Mouse (Mus musculus): ENCODE measurements around the gene Taldo1.
"Not testable (repeated sequence)": the region's sequence is repeated elsewhere in the genome, so short reads cannot be mapped to it uniquely, and the experiment has no call there.

Taldo1 gene

DNA sequence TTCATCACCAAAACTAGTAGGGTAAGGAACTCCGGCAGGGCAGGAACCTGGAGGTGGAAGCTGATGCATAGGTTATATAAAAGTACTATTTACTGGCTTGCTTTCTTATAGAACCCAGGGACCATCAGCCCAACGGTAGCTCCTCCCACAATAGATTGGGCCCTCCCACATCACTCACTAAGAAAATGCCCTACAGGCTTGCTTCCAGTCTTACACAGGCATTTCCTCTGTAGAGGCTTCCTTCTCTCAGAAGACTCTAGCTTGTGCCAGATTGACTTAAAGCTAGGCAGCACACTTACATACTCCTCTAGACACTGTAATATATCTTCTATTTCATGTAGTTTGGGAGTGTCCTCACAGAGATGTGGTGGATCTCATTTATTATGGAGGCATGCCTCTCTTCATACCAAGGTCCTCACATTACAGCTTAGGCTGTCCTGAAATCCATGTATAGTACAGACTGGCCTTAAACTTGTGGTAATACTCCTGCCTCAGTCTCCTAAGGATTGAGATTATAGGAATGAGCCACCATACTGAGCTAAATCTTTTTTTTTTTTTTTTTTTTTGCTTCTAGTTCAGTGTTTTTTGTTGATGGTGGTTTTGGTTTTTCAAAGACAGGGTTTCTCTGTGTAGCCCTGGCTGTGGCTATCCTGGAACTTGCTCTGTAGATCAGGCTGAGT lies 4.1 kb upstream of the Taldo1 start:
- no peak for DNase-seq (ENCODE audit: low spot score in 2 of 2)

DNA sequence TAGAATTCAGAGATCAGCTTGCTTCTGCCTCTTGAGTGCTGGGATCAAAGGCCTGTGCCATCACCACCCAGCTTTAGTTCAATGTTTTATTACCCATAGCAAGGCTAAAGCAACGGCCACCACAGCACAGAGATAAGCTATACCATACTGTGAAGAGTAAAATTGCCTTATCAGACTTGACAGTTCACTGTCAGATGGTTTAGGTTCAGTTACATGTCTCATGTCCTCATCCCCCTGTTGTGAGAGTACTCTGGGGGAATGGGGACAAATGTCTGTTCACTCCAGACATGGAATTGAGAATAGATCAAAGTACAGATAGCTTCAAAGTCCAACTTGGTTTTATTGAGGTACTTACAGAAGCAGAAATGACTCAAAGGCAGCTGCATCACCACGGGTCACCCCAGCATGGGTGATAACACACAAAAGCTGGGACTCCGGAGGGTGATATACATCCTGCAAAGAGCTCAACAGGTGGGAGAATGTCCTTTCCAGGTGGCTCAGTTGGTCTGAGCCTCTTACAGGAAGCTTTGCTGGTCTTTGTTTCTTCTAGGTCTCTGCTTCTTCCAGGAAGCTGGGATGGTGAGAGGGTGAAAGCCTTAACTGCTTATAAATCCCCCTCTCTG lies 3.4 kb upstream of the Taldo1 start:
- no peak for DNase-seq (ENCODE audit: low spot score in 2 of 2)

- no peak for DNase-seq (ENCODE audit: low spot score in 2 of 2)
These were observed 1.4 kb upstream of the Taldo1 start for GRCm38 (mm10) chr7:141390326-141391259.

DNA sequence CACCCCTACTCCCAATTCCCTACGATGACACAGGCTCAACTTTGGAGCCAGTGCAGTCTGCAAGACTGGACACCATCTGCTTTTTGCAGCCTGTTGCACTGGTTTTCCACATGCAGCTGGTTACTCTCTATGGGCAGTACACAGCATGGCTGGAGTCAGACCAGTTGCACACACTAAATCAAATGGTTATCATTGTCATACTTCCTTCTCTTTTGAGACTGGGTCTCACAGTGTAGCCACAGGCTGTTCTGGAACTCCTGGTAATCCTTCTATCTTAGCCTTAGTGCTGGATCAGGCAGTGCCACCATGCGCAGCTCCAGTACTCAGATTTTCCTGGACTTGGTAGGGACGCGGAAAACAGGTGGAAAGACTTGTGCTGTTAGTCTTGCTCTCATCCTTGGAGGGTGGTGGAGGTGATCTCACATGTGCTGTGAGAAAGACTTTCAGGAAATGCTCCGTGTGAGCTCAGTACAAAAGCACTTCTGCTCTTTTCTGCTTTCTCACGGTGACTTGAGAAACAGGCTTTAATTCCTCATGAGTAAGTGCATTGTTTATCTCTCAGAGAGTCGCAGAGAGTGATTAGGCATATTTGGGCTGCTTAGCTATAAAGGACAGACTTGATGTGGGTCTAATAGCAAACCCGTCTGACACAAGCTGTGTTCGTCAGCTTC lies 688 bp downstream of the Taldo1 start:
- DNase-seq (ENCODE audit: low spot score in 2 of 2): no peak

GRCm38 (mm10) chr7:141394158-141394557 lies 2.2 kb downstream of the Taldo1 start:
- no peak for DNase-seq (ENCODE audit: low spot score in 2 of 2)

- DNase-seq (ENCODE audit: low spot score in 2 of 2): peak; percentile 59 to 74
These were observed 2.8 kb downstream of the Taldo1 start for GRCm38 (mm10) chr7:141394771-141395170.

DNA sequence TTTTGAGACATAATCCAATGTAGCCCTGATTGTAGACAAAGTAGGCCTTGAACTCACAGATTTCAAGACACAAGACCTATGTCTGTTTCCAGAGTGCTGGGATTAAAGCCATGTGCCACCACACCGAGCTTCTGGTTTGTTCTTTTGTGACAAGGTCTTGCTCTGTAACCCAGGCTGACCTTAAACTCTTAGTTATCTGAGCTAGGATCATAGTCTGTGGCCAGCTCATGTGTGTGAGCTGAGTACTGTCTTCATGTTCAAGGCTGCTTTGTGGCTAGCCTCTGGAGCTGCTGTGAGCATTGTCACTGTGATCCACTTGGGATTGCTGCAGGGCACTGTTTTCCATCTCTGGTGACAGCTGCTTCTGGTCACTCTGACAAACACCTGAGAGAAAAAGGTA lies 3.3 kb downstream of the Taldo1 start:
- DNase-seq (ENCODE audit: low spot score in 2 of 2): no peak

- DNase-seq (ENCODE audit: low spot score in 2 of 2): peak in 1 of 2 experiments; percentile 64
These were observed 11.3 kb downstream of the Taldo1 start for GRCm38 (mm10) chr7:141403305-141403704.

DNA sequence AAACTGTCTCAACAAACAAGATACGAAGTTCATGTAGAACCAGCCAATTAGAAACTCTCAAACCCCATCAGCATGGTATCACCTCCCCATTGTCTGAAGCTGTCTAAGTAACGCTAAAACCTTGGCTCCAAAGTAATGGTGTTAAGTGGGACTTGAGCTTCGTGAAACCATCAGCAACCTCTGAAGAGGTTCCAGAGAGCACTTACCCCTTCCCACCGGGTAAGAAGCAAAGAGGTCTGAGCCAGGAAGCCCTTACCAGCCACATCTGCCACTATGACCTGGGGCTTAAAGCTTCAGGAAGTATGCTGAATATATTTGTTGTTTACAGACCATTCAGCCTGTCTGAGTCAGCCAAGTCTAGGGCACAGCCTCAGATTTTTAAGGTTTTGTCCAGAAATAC lies 13.5 kb downstream of the Taldo1 start:
- no peak for DNase-seq (ENCODE audit: low spot score in 2 of 2)

GRCm38 (mm10) chr7:141407670-141408069 lies 15.7 kb downstream of the Taldo1 start:
- not testable (repeated sequence) for DNase-seq (ENCODE audit: low spot score in 2 of 2)

DNA sequence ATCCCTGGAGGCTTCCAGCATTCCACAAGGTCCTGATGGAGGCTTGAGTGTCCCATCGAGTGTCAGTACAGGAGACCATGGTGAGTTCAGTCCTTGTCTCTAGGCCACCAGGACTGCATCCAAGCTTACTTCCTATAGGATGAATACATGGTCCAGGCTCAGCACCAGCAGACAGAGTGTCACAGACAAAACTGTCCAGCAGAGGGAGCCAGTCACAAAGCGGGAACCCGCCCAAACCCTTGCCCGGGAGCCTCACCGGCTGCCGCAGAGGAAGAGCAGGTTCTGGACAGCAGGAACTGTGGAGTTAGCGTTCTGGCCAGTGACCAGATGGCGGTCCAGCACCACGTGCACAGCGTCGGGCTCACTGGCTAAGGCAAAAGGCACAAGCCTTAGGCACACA lies 16.8 kb downstream of the Taldo1 start:
- DNase-seq (ENCODE audit: low spot score in 2 of 2): peak; percentile 83 to 91

DNA sequence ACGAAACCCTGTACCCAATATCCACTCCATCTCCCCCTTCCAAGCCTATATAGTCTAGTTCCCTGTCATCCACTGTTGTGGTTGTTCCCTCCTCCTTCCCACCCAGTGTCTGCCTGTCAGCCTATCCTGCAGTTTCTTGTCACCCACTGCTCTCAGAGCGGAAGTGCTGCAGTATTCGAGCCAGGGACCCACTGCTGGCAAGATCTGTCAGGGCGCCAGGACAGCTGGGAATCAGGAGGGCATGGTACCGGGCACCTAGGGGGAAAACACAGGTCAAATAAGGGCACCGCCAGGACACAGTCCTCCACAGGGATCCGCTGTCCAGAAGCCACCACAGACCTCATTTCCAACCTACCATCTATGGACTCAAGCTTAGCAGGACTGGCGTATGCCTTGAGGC lies 18.6 kb downstream of the Taldo1 start:
- DNase-seq (ENCODE audit: low spot score in 2 of 2): no peak

- no peak for DNase-seq (ENCODE audit: low spot score in 2 of 2)
These were observed 19.7 kb downstream of the Taldo1 start for GRCm38 (mm10) chr7:141411667-141412066.

- no peak for DNase-seq (ENCODE audit: low spot score in 2 of 2)
These were observed 21.3 kb downstream of the Taldo1 start for GRCm38 (mm10) chr7:141413331-141413730.

GRCm38 (mm10) chr7:141413809-141414584 lies 22.0 kb downstream of the Taldo1 start, which contains the start of gene Gatd1:
Gene Gatd1, minus strand, starts transcription at chr7:141414136.
- peak; percentile 99 to 100 for DNase-seq (ENCODE audit: low spot score in 2 of 2)

DNA sequence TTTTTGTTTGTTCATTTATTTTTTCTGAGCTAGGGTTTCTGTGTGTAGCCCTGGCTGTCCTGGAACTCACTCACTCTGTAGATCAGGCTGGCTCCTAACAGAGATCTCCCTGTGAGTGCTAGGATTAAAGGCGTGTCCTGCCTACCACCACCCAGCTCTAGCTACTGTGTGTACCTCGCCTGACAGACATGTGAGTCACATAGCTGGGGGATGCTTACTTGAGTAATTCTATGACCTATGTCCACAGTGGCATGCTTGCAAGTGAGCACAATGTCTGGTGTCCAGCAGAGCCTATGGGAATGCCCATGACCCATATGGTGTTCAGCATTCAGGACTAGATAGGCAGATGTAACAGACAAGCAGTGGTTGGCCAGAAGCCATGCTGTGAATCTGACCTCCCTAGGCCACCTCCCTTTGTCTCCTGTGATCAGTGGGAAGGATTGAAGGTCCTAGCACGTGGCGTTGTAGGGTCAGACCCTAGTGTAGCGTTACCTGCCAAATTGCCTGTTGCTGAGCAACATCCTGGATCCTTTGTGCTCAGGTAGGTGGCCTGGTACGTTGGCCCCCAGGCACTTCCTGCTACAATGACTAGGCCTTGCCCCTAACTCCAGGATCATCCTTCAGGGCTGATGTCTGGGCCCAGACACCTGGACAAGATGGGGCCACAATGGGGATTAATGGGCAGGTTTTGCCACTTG lies 24.3 kb downstream of the Taldo1 start:
- no peak for DNase-seq (ENCODE audit: low spot score in 2 of 2)

DNA sequence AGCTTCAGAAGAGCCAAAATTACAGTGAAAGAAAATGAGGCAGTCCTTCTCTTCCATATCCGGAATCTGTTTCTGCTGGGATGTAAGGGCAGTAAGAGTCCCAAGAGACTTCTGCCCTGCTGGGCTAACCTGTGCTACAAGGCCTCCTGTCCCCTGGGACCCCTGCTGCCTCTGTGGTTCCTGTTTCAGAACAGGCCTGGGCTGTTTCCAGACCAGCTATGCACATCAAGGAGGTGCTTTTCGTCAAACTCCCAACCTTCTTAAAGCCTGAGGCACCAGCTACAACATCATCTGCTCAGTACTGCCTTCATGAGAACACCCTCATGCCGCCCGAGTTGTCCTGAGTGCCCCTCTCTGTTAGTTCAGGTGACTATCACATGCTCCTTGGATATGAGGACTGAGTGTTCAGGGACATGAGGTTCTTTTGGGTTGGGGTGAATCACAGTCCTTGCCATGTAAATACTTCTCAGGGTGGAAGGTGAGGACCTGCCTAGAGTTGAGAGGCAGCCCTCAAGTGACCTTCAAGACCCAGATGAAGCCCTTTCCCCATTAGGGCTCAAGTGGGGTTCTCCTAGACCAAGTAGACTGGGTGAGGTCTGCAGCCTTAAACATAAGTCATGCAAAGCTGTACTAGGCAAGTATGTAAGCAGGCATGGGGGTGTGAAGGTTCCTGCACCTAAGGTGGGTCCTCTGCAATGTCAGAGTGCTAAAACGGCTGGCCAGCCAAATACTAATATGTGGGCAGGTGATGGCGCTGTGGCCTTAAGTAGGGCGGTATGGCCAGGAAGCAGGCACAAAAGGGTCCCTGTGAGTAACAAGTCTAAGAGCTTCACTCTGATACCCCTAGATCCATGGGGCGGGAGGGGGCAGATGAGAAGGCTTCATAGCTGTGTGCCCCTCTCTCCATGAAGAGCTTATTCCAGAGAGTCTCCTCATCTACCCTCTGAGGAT lies 26.0 kb downstream of the Taldo1 start:
- no peak for DNase-seq (ENCODE audit: low spot score in 2 of 2)

- DNase-seq (ENCODE audit: low spot score in 2 of 2): peak in 1 of 2 experiments; percentile 74
These were observed 27.0 kb downstream of the Taldo1 start for GRCm38 (mm10) chr7:141418970-141419369.

DNA sequence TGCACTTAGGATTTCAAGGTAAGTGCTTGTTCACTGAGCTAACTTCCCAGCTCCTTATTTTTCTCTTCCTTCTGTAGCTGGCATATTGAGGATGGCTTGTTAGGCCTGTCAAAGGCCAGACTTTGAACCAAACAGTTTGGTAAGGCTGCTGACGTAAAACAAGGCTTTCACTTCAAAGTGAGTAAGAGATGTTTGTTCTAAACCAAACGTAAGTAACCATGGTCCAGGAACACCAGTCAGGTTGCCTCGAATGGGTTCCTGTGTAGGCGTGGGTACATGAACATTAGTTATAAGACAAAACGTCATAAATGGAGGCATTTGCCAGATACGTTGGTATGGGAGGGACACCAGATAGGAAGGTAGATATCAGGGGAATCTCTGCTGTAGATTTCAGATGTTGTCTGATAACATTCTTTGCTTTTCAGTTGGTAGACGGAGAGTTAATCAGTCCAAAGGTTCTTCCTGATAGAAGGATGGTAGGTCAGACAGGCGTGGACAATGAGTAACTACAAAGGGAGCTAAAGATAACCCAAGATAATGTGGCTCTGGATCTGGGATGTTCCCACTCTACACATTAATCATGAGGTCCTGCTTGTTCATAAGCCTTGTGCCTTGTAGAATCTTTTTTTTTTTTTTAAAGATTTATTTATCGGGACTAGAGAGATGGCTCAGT lies 28.2 kb downstream of the Taldo1 start:
- no peak for DNase-seq (ENCODE audit: low spot score in 2 of 2)

Data from right cerebral cortex, postnatal 10 days (tissue).